In the genomic region with DNA sequence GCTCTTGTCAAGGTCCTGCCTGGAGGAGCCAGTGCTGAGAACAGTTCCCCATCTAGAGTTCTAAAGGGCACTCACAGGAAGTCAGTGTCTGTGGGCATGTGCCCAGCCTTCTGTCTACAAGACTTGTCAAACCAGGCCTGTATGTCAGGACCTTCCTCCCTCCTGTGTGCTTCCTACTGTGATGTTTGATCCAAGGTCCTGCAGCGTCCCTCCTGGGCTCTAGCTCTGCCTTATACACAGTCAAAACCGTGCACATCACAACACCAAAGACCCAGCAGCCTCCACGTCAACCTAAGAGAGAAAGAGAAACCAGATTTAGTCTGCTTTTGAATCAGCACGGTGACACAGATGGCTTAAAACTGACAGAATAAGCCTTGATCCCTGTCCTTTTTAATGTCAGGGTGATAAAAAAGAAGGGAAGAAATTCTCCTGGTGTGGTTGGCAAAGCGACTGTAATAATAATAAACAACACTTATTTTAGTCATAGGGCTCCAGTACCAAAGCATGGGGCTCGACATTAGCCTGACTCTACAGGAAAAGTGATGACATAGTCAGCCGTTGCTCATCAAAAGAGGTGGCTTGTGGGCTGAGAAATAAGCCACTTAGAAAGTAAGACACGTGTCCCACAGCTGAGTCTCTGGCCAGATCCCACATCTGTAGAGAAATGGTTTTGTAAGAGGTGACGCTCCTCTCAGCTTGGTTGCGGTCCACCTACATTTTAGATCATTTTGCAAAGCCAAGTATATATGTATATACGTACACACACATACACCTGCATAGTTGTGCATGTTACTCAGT, we compare ENCODE assay signal across 12 mouse cellular contexts. TPM values are rescaled to one million over a fixed set of nuclear protein-coding genes. Genes with fewer than 3 reads are reported as not detected.
DNase-seq lines count a peak whose midpoint lies in the region; ATAC-seq and TF ChIP-seq lines count a peak whose summit lies in the region.
"Had no signal": no experiment of that assay in that cellular context is flagged by ENCODE, and none has a peak within 500 bp of the region (broad histone marks: within the 10 kb centered on the region; RNA-seq: fewer than 3 reads in every experiment).

No protein-coding gene starts in this region.

- H3K9me3 ChIP-seq in heart, postnatal 0 days (replicated peaks; ENCODE audit: control insufficient read depth, low read length): no peaks in the 10 kb centered on the region
- H3K9me3 ChIP-seq in forebrain, embryonic 13.5 days (replicated peaks): no peaks in the 10 kb centered on the region
- H3K9me3 ChIP-seq: limb, embryonic 13.5 days had no signal

- peak overlapping the region; percentile 3; the same call in 1 of the 2 replicates for H3K4me2 ChIP-seq in heart, postnatal 0 days (ENCODE audit: low read depth, low read length)
- no peak overlapping the region for H3K4me2 ChIP-seq in forebrain, embryonic 13.5 days
- H3K4me2 ChIP-seq: limb, embryonic 13.5 days had no signal

- peaks cover 29% of the 10 kb centered on the region for H3K4me1 ChIP-seq in heart, postnatal 0 days (ENCODE audit: control insufficient read depth, insufficient read depth)
- H3K4me1 ChIP-seq in forebrain, embryonic 13.5 days: no peaks in the 10 kb centered on the region
- H3K4me1 ChIP-seq: limb, embryonic 13.5 days had no signal

- no peak for DNase-seq in heart, postnatal 0 days (ENCODE audit: low spot score)
- DNase-seq in heart, adult 9 months (ENCODE audit: low spot score in 2 of 2): no peak
- DNase-seq in 3134 (ENCODE audit: extremely low read depth, insufficient read length, low spot score): peak; percentile 49
- peak; percentile 74 for DNase-seq in CD4-positive helper T cell, adult 2 months (ENCODE audit: low read depth, low spot score)
- DNase-seq in induced T-regulatory cell, adult 2 months (ENCODE audit: low read depth): peak; percentile 86
- no peak for DNase-seq in testis, postnatal 10 days (ENCODE audit: low spot score)
- DNase-seq: right cerebral cortex, postnatal 25 days had no signal

- TF ChIP-seq CTCF in heart, postnatal 0 days (IDR thresholded peaks at IDR 0.05; ENCODE audit: low read depth): no peak

- H3K36me3 ChIP-seq in heart, postnatal 0 days (replicated peaks; ENCODE audit: control insufficient read depth, insufficient read depth, low read length): 0 out of 2 replicates have a peak, but pooled peaks cover 4% of the 10 kb centered on the region
- no peaks in the 10 kb centered on the region for H3K36me3 ChIP-seq in forebrain, embryonic 13.5 days (ENCODE audit: poor library complexity, severe bottlenecking)

- H3K27ac ChIP-seq in heart, postnatal 0 days (ENCODE audit: low read depth): peak overlapping the region; percentile 50
- H3K27ac ChIP-seq in forebrain, embryonic 13.5 days: no peak overlapping the region
- H3K27ac ChIP-seq: hindbrain, postnatal 0 days; limb, embryonic 13.5 days had no signal

- no peak overlapping the region for H3K9ac ChIP-seq in heart, postnatal 0 days (replicated peaks; ENCODE audit: low read depth, low read length)
- H3K9ac ChIP-seq in forebrain, embryonic 13.5 days: no peak overlapping the region
- H3K9ac ChIP-seq: limb, embryonic 13.5 days had no signal

- H3K27me3 ChIP-seq in heart, postnatal 0 days (ENCODE audit: control insufficient read depth, insufficient read depth, low read length): no peaks in the 10 kb centered on the region
- no peaks in the 10 kb centered on the region for H3K27me3 ChIP-seq in forebrain, embryonic 13.5 days
- H3K27me3 ChIP-seq: limb, embryonic 13.5 days had no signal

- no peak overlapping the region for H3K4me3 ChIP-seq in heart, postnatal 0 days (ENCODE audit: low read depth, low read length)
- no peak overlapping the region for H3K4me3 ChIP-seq in forebrain, embryonic 13.5 days
- H3K4me3 ChIP-seq: limb, embryonic 13.5 days had no signal

- ATAC-seq in heart, postnatal 0 days (ENCODE audit: insufficient read depth, low read depth): no peak
- no peak for ATAC-seq in forebrain, embryonic 13.5 days
- no peak for ATAC-seq in megakaryocyte-erythroid progenitor cell, adult 5-6 weeks (replicated peaks; ENCODE audit: low FRiP score, low TSS enrichment, poor library complexity, severe bottlenecking)
- ATAC-seq: forebrain, embryonic 14.5 days; hindbrain, postnatal 0 days had no signal

- no peak for TF ChIP-seq EP300 in heart, postnatal 0 days (IDR thresholded peaks at IDR 0.05; ENCODE audit: low read depth)

- WGBS in heart, postnatal 0 days: 64% methylated on average over 11 of the region's 11 CpGs
- 85% methylated on average over 11 of the region's 11 CpGs for WGBS in forebrain, embryonic 13.5 days

RNA-seq across cellular contexts. Expression of a gene that starts 13.5 kb away (rescaled TPM):
- total RNA-seq in heart, postnatal 0 days (2014; rRNA removed; ENCODE audit: low replicate concordance): 64.1 and 65.5 TPM in 2 replicates
- polyA plus RNA-seq in heart, postnatal 0 days (2015; fragmentation: Nextera tagmentation; extraction: Ambion mirVana): 33.8 and 37.7 TPM in 2 replicates
- 7.9 and 8.2 TPM in 2 replicates for polyA plus RNA-seq in forebrain, embryonic 13.5 days (2015; fragmentation: Nextera tagmentation; extraction: Ambion mirVana)
- 0.25 TPM in 1 of 2 replicates, not detected in the other for total RNA-seq in megakaryocyte-erythroid progenitor cell, adult 5-6 weeks (2014; fragmentation: Nextera tagmentation)
- 0.04 and 0.42 TPM in 2 replicates for total RNA-seq in megakaryocyte-erythroid progenitor cell, adult 5-6 weeks (2017)

Comparison
In these comparisons a context has a peak if more than half of its experiments do, and no peak if none do; other contexts are left out.
1. DNase-seq: peak in 3134 (single experiment), CD4-positive helper T cell, adult 2 months (single experiment) and induced T-regulatory cell, adult 2 months (single experiment); none in heart, postnatal 0 days (single experiment), heart, adult 9 months (0 of 2) and testis, postnatal 10 days (single experiment).
2. RNA of a gene that starts 13.5 kb away (total RNA-seq): 64.1 to 65.5 TPM in heart, postnatal 0 days; 0.04 to 0.42 TPM in megakaryocyte-erythroid progenitor cell, adult 5-6 weeks; every median in the first group is over 10 times any median in the second.